Mouse (Mus musculus): ENCODE measurements around the gene Prkag1. TPM values are rescaled to one million over a fixed set of nuclear protein-coding genes. Genes with fewer than 3 reads are reported as not detected.

Prkag1 gene
- polyA plus RNA-seq, 1 experiment, result 18.4 TPM

- H3K4me3 ChIP-seq (ENCODE audit: control insufficient read depth, low read depth, low read length), result no peak overlapping the region
- no peaks in the 10 kb centered on the region for H3K27me3 ChIP-seq (ENCODE audit: control insufficient read depth, insufficient read depth, low read length)
- H3K4me1 ChIP-seq (ENCODE audit: control insufficient read depth, insufficient read depth, low read length), result no peaks in the 10 kb centered on the region
- H3K36me3 ChIP-seq (ENCODE audit: control insufficient read depth, insufficient read depth, low read length), result no peaks in the 10 kb centered on the region; the same call in none of the 2 replicates
- H3K27ac ChIP-seq (ENCODE audit: control insufficient read depth, insufficient read depth, low read depth, low read length), result no peak overlapping the region
- TF ChIP-seq POLR2A (IDR thresholded peaks at IDR 0.05; ENCODE audit: control insufficient read depth, low read depth, low read length) (no peak), CTCF (IDR thresholded peaks at IDR 0.05; ENCODE audit: control insufficient read depth, insufficient read depth, insufficient replicate concordance, low read depth, low read length) (no peak)
Measured at GRCm38 (mm10) chr15:98839671-98840585, 8.6 kb upstream of the Prkag1 start.

GRCm38 (mm10) chr15:98839161-98839560, 7.8 kb upstream of the Prkag1 start:
- no peaks in the 10 kb centered on the region for H3K27me3 ChIP-seq (ENCODE audit: control insufficient read depth, insufficient read depth, low read length)
- H3K4me1 ChIP-seq (ENCODE audit: control insufficient read depth, insufficient read depth, low read length), result no peaks in the 10 kb centered on the region
- no peak for TF ChIP-seq POLR2A (IDR thresholded peaks at IDR 0.05; ENCODE audit: control insufficient read depth, low read depth, low read length)
- TF ChIP-seq CTCF (IDR thresholded peaks at IDR 0.05; ENCODE audit: control insufficient read depth, insufficient read depth, insufficient replicate concordance, low read depth, low read length), result no peak
- no peak overlapping the region for H3K4me3 ChIP-seq (ENCODE audit: control insufficient read depth, low read depth, low read length)
- H3K27ac ChIP-seq (ENCODE audit: control insufficient read depth, insufficient read depth, low read depth, low read length), result no peak overlapping the region
- no peaks in the 10 kb centered on the region; the same call in none of the 2 replicates for H3K36me3 ChIP-seq (ENCODE audit: control insufficient read depth, insufficient read depth, low read length)

- Histone ChIP-seq H3K36me3 (ENCODE audit: control insufficient read depth, insufficient read depth, low read length) (no peaks in the 10 kb centered on the region; the same call in none of the 2 replicates), H3K4me1 (ENCODE audit: control insufficient read depth, insufficient read depth, low read length) (no peaks in the 10 kb centered on the region), H3K27ac (ENCODE audit: control insufficient read depth, insufficient read depth, low read depth, low read length) (no peak overlapping the region), H3K4me3 (ENCODE audit: control insufficient read depth, low read depth, low read length) (no peak overlapping the region), H3K27me3 (ENCODE audit: control insufficient read depth, insufficient read depth, low read length) (no peaks in the 10 kb centered on the region)
- TF ChIP-seq POLR2A (IDR thresholded peaks at IDR 0.05; ENCODE audit: control insufficient read depth, low read depth, low read length) (no peak), CTCF (IDR thresholded peaks at IDR 0.05; ENCODE audit: control insufficient read depth, insufficient read depth, insufficient replicate concordance, low read depth, low read length) (no peak)
Measured at GRCm38 (mm10) chr15:98837743-98838103, 6.4 kb upstream of the Prkag1 start.

DNA sequence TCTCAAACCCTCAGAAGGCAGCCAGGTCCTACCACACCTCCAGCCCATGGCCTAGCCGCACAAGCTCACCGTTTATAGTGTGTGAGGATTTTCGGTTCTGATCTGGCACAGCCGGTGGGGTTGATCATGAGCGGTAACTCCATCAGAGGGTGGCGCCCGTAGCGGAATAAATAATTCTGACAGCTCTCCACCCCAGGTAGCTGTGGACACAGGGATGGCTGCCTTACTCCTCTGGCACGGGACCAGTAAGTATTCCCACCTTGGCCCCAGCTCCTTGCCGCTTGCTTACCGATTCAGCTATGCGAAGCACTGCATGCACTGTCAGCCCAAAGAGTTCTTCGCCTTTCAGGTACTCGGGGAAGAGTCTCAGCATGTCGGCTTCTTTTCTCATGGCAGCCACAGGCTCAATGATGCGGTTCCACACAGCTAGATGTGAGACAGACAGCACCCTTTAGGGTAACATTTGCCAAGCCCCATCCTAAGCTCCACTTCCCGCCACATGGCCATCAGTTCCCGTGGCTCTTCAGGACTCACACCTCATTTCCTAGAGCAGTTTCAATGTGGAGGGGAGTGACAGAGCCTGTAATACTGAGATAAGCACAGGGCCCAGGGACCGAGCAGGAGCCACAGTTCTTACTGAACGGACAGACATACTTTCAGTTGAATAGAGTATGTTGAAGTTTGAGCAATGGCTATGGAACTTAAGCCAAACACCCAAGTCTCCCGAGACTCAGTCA, 5.9 kb upstream of the Prkag1 start:
- TF ChIP-seq POLR2A (IDR thresholded peaks at IDR 0.05; ENCODE audit: control insufficient read depth, low read depth, low read length) (no peak), CTCF (IDR thresholded peaks at IDR 0.05; ENCODE audit: control insufficient read depth, insufficient read depth, insufficient replicate concordance, low read depth, low read length) (no peak)
- Histone ChIP-seq H3K27ac (ENCODE audit: control insufficient read depth, insufficient read depth, low read depth, low read length) (no peak overlapping the region), H3K36me3 (ENCODE audit: control insufficient read depth, insufficient read depth, low read length) (no peaks in the 10 kb centered on the region; the same call in none of the 2 replicates), H3K27me3 (ENCODE audit: control insufficient read depth, insufficient read depth, low read length) (no peaks in the 10 kb centered on the region), H3K4me3 (ENCODE audit: control insufficient read depth, low read depth, low read length) (no peak overlapping the region), H3K4me1 (ENCODE audit: control insufficient read depth, insufficient read depth, low read length) (no peaks in the 10 kb centered on the region; the same call in 1 of the 2 replicates)

DNA sequence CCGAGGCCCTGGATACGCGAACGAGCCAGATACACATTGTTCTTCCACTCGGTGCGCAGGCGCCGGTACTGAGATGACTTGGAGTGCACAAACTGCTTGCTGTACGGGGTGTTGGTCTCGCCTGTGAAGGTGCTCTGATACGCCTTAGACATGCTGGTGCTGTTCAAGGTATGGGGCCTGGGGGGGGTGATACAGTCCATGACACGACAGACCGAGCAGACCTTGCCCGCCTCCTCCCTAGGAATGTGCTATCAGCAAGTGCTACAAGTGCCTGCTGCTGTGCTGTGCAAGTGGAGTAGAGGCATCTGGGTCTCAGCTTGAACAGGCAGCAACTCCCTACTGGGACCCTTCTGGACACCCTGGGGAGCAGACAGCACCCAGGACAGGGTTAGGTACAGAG, 4.0 kb upstream of the Prkag1 start:
- no peak for TF ChIP-seq CTCF (IDR thresholded peaks at IDR 0.05; ENCODE audit: control insufficient read depth, insufficient read depth, insufficient replicate concordance, low read depth, low read length)
- no peak overlapping the region for H3K4me3 ChIP-seq (ENCODE audit: control insufficient read depth, low read depth, low read length)
- no peaks in the 10 kb centered on the region; the same call in 1 of the 2 replicates for H3K36me3 ChIP-seq (ENCODE audit: control insufficient read depth, insufficient read depth, low read length)

DNA sequence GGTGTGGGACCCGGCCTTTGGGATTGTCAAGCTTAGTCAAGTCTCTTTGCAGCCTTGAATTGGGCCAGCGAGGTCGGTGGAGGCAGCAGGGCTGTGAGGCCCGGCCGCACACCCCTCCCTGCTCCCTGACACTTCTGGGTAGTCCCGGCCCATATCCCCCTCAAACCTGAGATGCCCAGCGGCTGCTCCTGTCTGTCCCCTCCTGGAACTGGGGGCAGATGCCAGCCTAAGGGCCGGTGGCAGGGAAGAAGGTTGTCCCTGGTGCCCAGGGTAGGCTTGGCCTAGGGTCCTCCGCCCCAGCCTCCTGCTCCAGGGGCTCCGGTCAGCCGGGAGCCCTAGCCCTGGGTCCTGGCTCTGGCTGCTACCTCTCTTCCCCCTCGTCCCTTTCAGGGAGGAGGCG, 2.7 kb upstream of the Prkag1 start:
- no peak overlapping the region for H3K27ac ChIP-seq (ENCODE audit: control insufficient read depth, insufficient read depth, low read depth, low read length)
- TF ChIP-seq CTCF (IDR thresholded peaks at IDR 0.05; ENCODE audit: control insufficient read depth, insufficient read depth, insufficient replicate concordance, low read depth, low read length) (no peak), POLR2A (IDR thresholded peaks at IDR 0.05; ENCODE audit: control insufficient read depth, low read depth, low read length) (no peak)
- no peaks in the 10 kb centered on the region for H3K36me3 ChIP-seq (ENCODE audit: control insufficient read depth, insufficient read depth, low read length)
- H3K27me3 ChIP-seq (ENCODE audit: control insufficient read depth, insufficient read depth, low read length), result no peaks in the 10 kb centered on the region
- no peak overlapping the region for H3K4me3 ChIP-seq (ENCODE audit: control insufficient read depth, low read depth, low read length)
- H3K4me1 ChIP-seq (ENCODE audit: control insufficient read depth, insufficient read depth, low read length), result peaks cover 2% of the 10 kb centered on the region; the same call in 1 of the 2 replicates

More for the DNA sequence above, 4.0 kb upstream of the Prkag1 start:
- H3K4me1 ChIP-seq (ENCODE audit: control insufficient read depth, insufficient read depth, low read length), result no peaks in the 10 kb centered on the region; the same call in 1 of the 2 replicates
- no peak overlapping the region for H3K27ac ChIP-seq (ENCODE audit: control insufficient read depth, insufficient read depth, low read depth, low read length)
- H3K27me3 ChIP-seq (ENCODE audit: control insufficient read depth, insufficient read depth, low read length), result no peaks in the 10 kb centered on the region

GRCm38 (mm10) chr15:98833281-98833680, 2.0 kb upstream of the Prkag1 start:
- H3K27me3 ChIP-seq (ENCODE audit: control insufficient read depth, insufficient read depth, low read length), result no peaks in the 10 kb centered on the region
- no peak overlapping the region for H3K27ac ChIP-seq (ENCODE audit: control insufficient read depth, insufficient read depth, low read depth, low read length)
- H3K4me1 ChIP-seq (ENCODE audit: control insufficient read depth, insufficient read depth, low read length), result peaks cover 2% of the 10 kb centered on the region; the same call in 1 of the 2 replicates
- TF ChIP-seq CTCF (IDR thresholded peaks at IDR 0.05; ENCODE audit: control insufficient read depth, insufficient read depth, insufficient replicate concordance, low read depth, low read length) (no peak), POLR2A (IDR thresholded peaks at IDR 0.05; ENCODE audit: control insufficient read depth, low read depth, low read length) (no peak)
- no peaks in the 10 kb centered on the region for H3K36me3 ChIP-seq (ENCODE audit: control insufficient read depth, insufficient read depth, low read length)
- H3K4me3 ChIP-seq (ENCODE audit: control insufficient read depth, low read depth, low read length), result no peak overlapping the region

Measured in testis, adult 2 months (tissue).